8 mouse cellular contexts compared by ENCODE assay signal in genomic region chr2:84798493-84798921, GRCm38 (mm10). TPM values are rescaled to one million over a fixed set of nuclear protein-coding genes. Genes with fewer than 3 reads are reported as not detected.
DNase-seq lines count a peak whose midpoint lies in the region; ATAC-seq and TF ChIP-seq lines count a peak whose summit lies in the region.

Gene Ube2l6 (plus strand): TSS chr2:84798828.

- ATAC-seq in intestine, embryonic 15.5 days, result peak; percentile 87
- peak; percentile 96 for ATAC-seq in megakaryocyte-erythroid progenitor cell, adult 5-6 weeks (replicated peaks; ENCODE audit: low FRiP score, low TSS enrichment, poor library complexity, severe bottlenecking)

- H3K4me3 ChIP-seq in embryonic facial prominence, embryonic 10.5 days, result peak within 1 kb of the TSS; percentile 73
- peak within 1 kb of the TSS; percentile 58 for H3K4me3 ChIP-seq in intestine, embryonic 15.5 days (replicated peaks)
- peak within 1 kb of the TSS; percentile 79 for H3K4me3 ChIP-seq in small intestine, adult 2 months (ENCODE audit: low read depth, low read length)

- no peak for TF ChIP-seq CTCF in small intestine, adult 2 months (IDR thresholded peaks at IDR 0.05; ENCODE audit: extremely low read depth, insufficient read length, insufficient replicate concordance, low read depth, low read length)

- H3K27ac ChIP-seq in embryonic facial prominence, embryonic 10.5 days (replicated peaks), result peak within 1 kb of the TSS; percentile 78
- H3K27ac ChIP-seq in intestine, embryonic 15.5 days, result peak within 1 kb of the TSS; percentile 65
- H3K27ac ChIP-seq in small intestine, adult 2 months (ENCODE audit: insufficient read depth, low read depth, low read length), result peak within 1 kb of the TSS; percentile 89

- intact Hi-C loops in left cerebral cortex, postnatal 25 days (cut with DNase I), result loop anchor here (1.0 to 5.0 kb wide), 4 partner anchors 64 to 346 kb away; partner anchors contain the start of genes Selenoh, Ypel4 and Zdhhc5

- no peaks in the 10 kb centered on the region for H3K36me3 ChIP-seq in embryonic facial prominence, embryonic 10.5 days (replicated peaks)
- H3K36me3 ChIP-seq in intestine, embryonic 15.5 days, result no peaks in the 10 kb centered on the region
- H3K36me3 ChIP-seq in small intestine, adult 2 months (ENCODE audit: control insufficient read depth, insufficient read depth, low read length), result 0 out of 2 replicates have a peak, but pooled peaks cover 5% of the 10 kb centered on the region

- H3K9ac ChIP-seq in intestine, embryonic 15.5 days, result peak within 1 kb of the TSS; percentile 54

- H3K4me1 ChIP-seq in embryonic facial prominence, embryonic 10.5 days, result peaks cover 17% of the 10 kb centered on the region
- H3K4me1 ChIP-seq in intestine, embryonic 15.5 days (replicated peaks), result peaks cover 6% of the 10 kb centered on the region; the same call in 1 of the 2 replicates
- peaks cover 9% of the 10 kb centered on the region; the same call in 1 of the 2 replicates for H3K4me1 ChIP-seq in small intestine, adult 2 months (ENCODE audit: control insufficient read depth, insufficient read depth, insufficient read length, low read length)

- H3K27me3 ChIP-seq in embryonic facial prominence, embryonic 10.5 days (replicated peaks; ENCODE audit: low read depth, poor library complexity, severe bottlenecking), result no peaks in the 10 kb centered on the region
- no peaks in the 10 kb centered on the region for H3K27me3 ChIP-seq in intestine, embryonic 15.5 days (replicated peaks)
- no peaks in the 10 kb centered on the region for H3K27me3 ChIP-seq in small intestine, adult 2 months (ENCODE audit: control insufficient read depth, insufficient read depth, low read length)

- peaks cover 12% of the 10 kb centered on the region; the same call in 1 of the 2 replicates for H3K9me3 ChIP-seq in embryonic facial prominence, embryonic 10.5 days
- no peaks in the 10 kb centered on the region for H3K9me3 ChIP-seq in intestine, embryonic 15.5 days

- DNase-seq in urinary bladder, adult 18-20 months (ENCODE audit: low spot score in 2 of 2), result peak; percentile 60 to 74
- DNase-seq in urinary bladder, postnatal 10 days (ENCODE audit: low spot score), result no peak
- DNase-seq in embryonic facial prominence, embryonic 10.5 days (ENCODE audit: low spot score), result peak; percentile 74
- DNase-seq in gonadal fat pad, adult 2 months (ENCODE audit: low read depth), result no peak
- DNase-seq in left cerebral cortex, postnatal 25 days (ENCODE audit: low spot score in 2 of 2), result peak; percentile 61 to 77

- H3K4me2 ChIP-seq in intestine, embryonic 15.5 days (replicated peaks), result peak within 1 kb of the TSS; percentile 93

- peak; percentile 43 for TF ChIP-seq POLR2A in small intestine, adult 2 months (IDR thresholded peaks at IDR 0.05; ENCODE audit: low read depth, low read length)

- WGBS in embryonic facial prominence, embryonic 10.5 days, result 1% methylated on average over 21 of the region's 21 CpGs
- WGBS in intestine, embryonic 15.5 days, result under 1% methylated on average over 21 of the region's 21 CpGs
- WGBS in small intestine, adult 2 months, result 2% methylated on average over 21 of the region's 21 CpGs

RNA-seq across cellular contexts. Expression of gene Ube2l6, which starts in this region (rescaled TPM):
- polyA plus RNA-seq in embryonic facial prominence, embryonic 10.5 days (2016; fragmentation: Nextera tagmentation; extraction: Ambion mirVana), result 22.7 and 25.8 TPM in 2 replicates
- 24.8 and 26.9 TPM in 2 replicates for polyA plus RNA-seq in gonadal fat pad, adult 2 months (2012; rRNA removed)
- polyA plus RNA-seq in intestine, embryonic 15.5 days (2015; fragmentation: Nextera tagmentation; extraction: Ambion mirVana), result 46.5 TPM in 2 replicates
- total RNA-seq in left cerebral cortex, postnatal 25 days (2021), result 1 to 10 TPM; 5.6 to 8.1 TPM
- 37.2 and 56.9 TPM in 2 replicates for total RNA-seq in megakaryocyte-erythroid progenitor cell, adult 5-6 weeks (2014; fragmentation: Nextera tagmentation)
- 35.3 and 56.3 TPM in 2 replicates for total RNA-seq in megakaryocyte-erythroid progenitor cell, adult 5-6 weeks (2017)
- 28.6 and 85.7 TPM in 2 replicates for polyA plus RNA-seq in small intestine, adult 2 months (2012; rRNA removed)

Comparison
In these comparisons a context has a peak if more than half of its experiments do, and no peak if none do; other contexts are left out.
1. DNase-seq: peak in urinary bladder, adult 18-20 months (2 of 2), embryonic facial prominence, embryonic 10.5 days (single experiment) and left cerebral cortex, postnatal 25 days (2 of 2); none in urinary bladder, postnatal 10 days (single experiment) and gonadal fat pad, adult 2 months (single experiment).
2. Peak in every context shown above with its lines, with median percentiles within 50 percentile points of each other: H3K27ac ChIP-seq and H3K4me3 ChIP-seq.